Mouse (Mus musculus): ENCODE measurements around the gene Oas1e. TPM values are rescaled to one million over a fixed set of nuclear protein-coding genes. Genes with fewer than 3 reads are reported as not detected.
A peak's percentile ranks its signal among the peaks of the same experiment; 100 is the strongest.
"Not testable (repeated sequence)": the region's sequence is repeated elsewhere in the genome, so short reads cannot be mapped to it uniquely, and the experiment has no call there.

The Oas1e gene
- not detected in 3 replicates for total RNA-seq (2017)

GRCm38 (mm10) chr5:120795480-120796034 is at the start of gene Oas1e:
Gene Oas1e (minus strand): TSS chr5:120795530.
- not testable (repeated sequence) for ATAC-seq (replicated peaks; ENCODE audit: insufficient number of reproducible peaks, low FRiP score, low TSS enrichment, poor library complexity, severe bottlenecking)

GRCm38 (mm10) chr5:120844713-120845112 is 49.4 kb upstream of the Oas1e start:
- ATAC-seq (replicated peaks; ENCODE audit: insufficient number of reproducible peaks, low FRiP score, low TSS enrichment, poor library complexity, severe bottlenecking) = no peak

- 0 out of 2 replicates have a peak, but pooled peaks have one; percentile 50 for ATAC-seq (replicated peaks; ENCODE audit: insufficient number of reproducible peaks, low FRiP score, low TSS enrichment, poor library complexity, severe bottlenecking)
Observed at GRCm38 (mm10) chr5:120836731-120837585, 41.6 kb upstream of the Oas1e start.

- no peak for ATAC-seq (replicated peaks; ENCODE audit: insufficient number of reproducible peaks, low FRiP score, low TSS enrichment, poor library complexity, severe bottlenecking)
Observed at GRCm38 (mm10) chr5:120833335-120834280, 38.3 kb upstream of the Oas1e start.

GRCm38 (mm10) chr5:120831031-120831430 is 35.7 kb upstream of the Oas1e start:
- 0 out of 2 replicates have a peak, but pooled peaks have one; percentile 22 for ATAC-seq (replicated peaks; ENCODE audit: insufficient number of reproducible peaks, low FRiP score, low TSS enrichment, poor library complexity, severe bottlenecking)

GRCm38 (mm10) chr5:120818999-120819398 is 23.7 kb upstream of the Oas1e start:
- no peak for ATAC-seq (replicated peaks; ENCODE audit: insufficient number of reproducible peaks, low FRiP score, low TSS enrichment, poor library complexity, severe bottlenecking)

- ATAC-seq (replicated peaks; ENCODE audit: insufficient number of reproducible peaks, low FRiP score, low TSS enrichment, poor library complexity, severe bottlenecking) = 0 out of 2 replicates have a peak, but pooled peaks have one; percentile 51
Observed at GRCm38 (mm10) chr5:120815949-120816348, 20.6 kb upstream of the Oas1e start.

GRCm38 (mm10) chr5:120813023-120813422 is 17.7 kb upstream of the Oas1e start:
- no peak for ATAC-seq (replicated peaks; ENCODE audit: insufficient number of reproducible peaks, low FRiP score, low TSS enrichment, poor library complexity, severe bottlenecking)

- peak; percentile 83 for ATAC-seq (replicated peaks; ENCODE audit: insufficient number of reproducible peaks, low FRiP score, low TSS enrichment, poor library complexity, severe bottlenecking)
Observed at GRCm38 (mm10) chr5:120811951-120812819, 16.9 kb upstream of the Oas1e start, which contains the start of gene Oas1c. Gene Oas1c (minus strand): TSS chr5:120812514.

- no peak for ATAC-seq (replicated peaks; ENCODE audit: insufficient number of reproducible peaks, low FRiP score, low TSS enrichment, poor library complexity, severe bottlenecking)
Observed at GRCm38 (mm10) chr5:120809171-120809570, 13.8 kb upstream of the Oas1e start.

GRCm38 (mm10) chr5:120806458-120806857 is 11.1 kb upstream of the Oas1e start:
- ATAC-seq (replicated peaks; ENCODE audit: insufficient number of reproducible peaks, low FRiP score, low TSS enrichment, poor library complexity, severe bottlenecking) = 0 out of 2 replicates have a peak, but pooled peaks have one; percentile 41

GRCm38 (mm10) chr5:120803596-120803995 is 8.3 kb upstream of the Oas1e start:
- no peak for ATAC-seq (replicated peaks; ENCODE audit: insufficient number of reproducible peaks, low FRiP score, low TSS enrichment, poor library complexity, severe bottlenecking)

- ATAC-seq (replicated peaks; ENCODE audit: insufficient number of reproducible peaks, low FRiP score, low TSS enrichment, poor library complexity, severe bottlenecking) = not testable (repeated sequence)
Observed at GRCm38 (mm10) chr5:120798943-120799342, 3.6 kb upstream of the Oas1e start.

GRCm38 (mm10) chr5:120798147-120798546 is 2.8 kb upstream of the Oas1e start:
- not testable (repeated sequence) for ATAC-seq (replicated peaks; ENCODE audit: insufficient number of reproducible peaks, low FRiP score, low TSS enrichment, poor library complexity, severe bottlenecking)

GRCm38 (mm10) chr5:120793043-120793442 is 2.3 kb downstream of the Oas1e start:
- 0 out of 2 replicates have a peak, but pooled peaks have one; percentile 49 for ATAC-seq (replicated peaks; ENCODE audit: insufficient number of reproducible peaks, low FRiP score, low TSS enrichment, poor library complexity, severe bottlenecking)

GRCm38 (mm10) chr5:120787042-120787441 is 8.3 kb downstream of the Oas1e start:
- ATAC-seq (replicated peaks; ENCODE audit: insufficient number of reproducible peaks, low FRiP score, low TSS enrichment, poor library complexity, severe bottlenecking) = no peak

GRCm38 (mm10) chr5:120782446-120782845 is 12.9 kb downstream of the Oas1e start:
- no peak for ATAC-seq (replicated peaks; ENCODE audit: insufficient number of reproducible peaks, low FRiP score, low TSS enrichment, poor library complexity, severe bottlenecking)

GRCm38 (mm10) chr5:120781646-120782045 is 13.7 kb downstream of the Oas1e start:
- ATAC-seq (replicated peaks; ENCODE audit: insufficient number of reproducible peaks, low FRiP score, low TSS enrichment, poor library complexity, severe bottlenecking) = no peak

All from monocyte, adult 5-6 weeks (primary cell).